In the genomic region with DNA sequence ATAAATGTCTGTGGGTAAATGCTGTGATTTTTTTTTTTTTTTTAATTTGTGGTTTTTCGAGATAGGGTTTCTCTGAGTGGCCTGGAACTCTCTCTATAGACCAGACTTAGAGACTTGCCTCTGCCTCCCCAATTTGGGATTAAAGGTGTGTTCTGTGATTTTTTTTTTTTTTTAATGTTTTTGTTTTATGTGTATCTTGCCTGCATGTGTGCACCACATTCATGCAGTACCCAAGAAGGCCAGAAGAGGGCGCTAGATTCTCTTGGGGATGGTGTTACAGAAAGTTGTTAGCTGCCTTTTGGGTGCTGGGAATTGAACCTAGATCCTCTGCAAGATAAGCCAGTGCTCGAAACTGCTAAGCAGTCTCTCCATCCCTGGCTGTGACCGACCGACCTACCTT, we compare ENCODE assay signal across 13 mouse cellular contexts. TPM values are rescaled to one million over a fixed set of nuclear protein-coding genes. Genes with fewer than 3 reads are reported as not detected.
DNase-seq lines count a peak whose midpoint lies in the region; ATAC-seq and TF ChIP-seq lines count a peak whose summit lies in the region.
"Had no signal": no experiment of that assay in that cellular context is flagged by ENCODE, and none has a peak within 500 bp of the region (broad histone marks: within the 10 kb centered on the region; RNA-seq: fewer than 3 reads in every experiment).

No protein-coding gene starts in this region.

- H3K9me3 ChIP-seq in forebrain, postnatal 0 days (ENCODE audit: low read length): no peaks in the 10 kb centered on the region
- no peaks in the 10 kb centered on the region for H3K9me3 ChIP-seq in forebrain, embryonic 15.5 days
- no peaks in the 10 kb centered on the region for H3K9me3 ChIP-seq in liver, embryonic 14.5 days (ENCODE audit: control insufficient read depth, low read length)
- no peaks in the 10 kb centered on the region for H3K9me3 ChIP-seq in liver, embryonic 12.5 days (replicated peaks)
- no peaks in the 10 kb centered on the region for H3K9me3 ChIP-seq in ES-Bruce4 (replicated peaks; ENCODE audit: control insufficient read depth, insufficient read depth, low read length, poor library complexity, severe bottlenecking)
- H3K9me3 ChIP-seq: stomach, embryonic 15.5 days had no signal

- H3K36me3 ChIP-seq in forebrain, postnatal 0 days (ENCODE audit: insufficient read depth): no peaks in the 10 kb centered on the region
- no peaks in the 10 kb centered on the region for H3K36me3 ChIP-seq in forebrain, embryonic 15.5 days
- H3K36me3 ChIP-seq in liver, embryonic 14.5 days (replicated peaks; ENCODE audit: control insufficient read depth, insufficient read depth, low read depth): no peaks in the 10 kb centered on the region
- peaks cover 20% of the 10 kb centered on the region for H3K36me3 ChIP-seq in liver, embryonic 12.5 days
- H3K36me3 ChIP-seq in ES-Bruce4 (ENCODE audit: control insufficient read depth, insufficient read depth, low read length, poor library complexity, severe bottlenecking): no peaks in the 10 kb centered on the region

- no peak for ATAC-seq in forebrain, postnatal 0 days
- no peak for ATAC-seq in forebrain, embryonic 15.5 days (replicated peaks)
- ATAC-seq in liver, embryonic 14.5 days (ENCODE audit: insufficient read depth): no peak
- no peak for ATAC-seq in liver, embryonic 12.5 days

- 87% methylated on average over 5 of the region's 5 CpGs for WGBS in forebrain, postnatal 0 days
- 86% methylated on average over 5 of the region's 5 CpGs for WGBS in forebrain, embryonic 15.5 days
- 75% methylated on average over 5 of the region's 5 CpGs for WGBS in liver, embryonic 14.5 days (ENCODE audit: insufficient replicate concordance)
- WGBS in liver, embryonic 12.5 days (ENCODE audit: insufficient replicate concordance): 68% methylated on average over 5 of the region's 5 CpGs

- no peak overlapping the region for H3K27ac ChIP-seq in forebrain, postnatal 0 days (ENCODE audit: low read depth, low read length)
- H3K27ac ChIP-seq in forebrain, embryonic 15.5 days (replicated peaks): no peak overlapping the region
- no peak overlapping the region for H3K27ac ChIP-seq in liver, embryonic 14.5 days
- H3K27ac ChIP-seq in liver, embryonic 12.5 days: no peak overlapping the region
- H3K27ac ChIP-seq in ES-Bruce4 (ENCODE audit: insufficient read depth, low read length): peak overlapping the region; percentile 94
- H3K27ac ChIP-seq: stomach, embryonic 15.5 days had no signal

- H3K4me1 ChIP-seq in forebrain, postnatal 0 days (ENCODE audit: insufficient read depth): peaks cover 23% of the 10 kb centered on the region
- H3K4me1 ChIP-seq in forebrain, embryonic 15.5 days: peaks cover 64% of the 10 kb centered on the region
- H3K4me1 ChIP-seq in liver, embryonic 14.5 days (replicated peaks; ENCODE audit: control insufficient read depth in 2 of 2, insufficient read depth in 2 of 2, low read length in 1 of 2): peaks cover 12 to 49% of the 10 kb centered on the region in 2 experiments
- H3K4me1 ChIP-seq in liver, embryonic 12.5 days: peaks cover 93% of the 10 kb centered on the region
- H3K4me1 ChIP-seq in ES-Bruce4 (ENCODE audit: control insufficient read depth, insufficient read depth, low read length): peaks cover 7% of the 10 kb centered on the region

- TF ChIP-seq POLR2A in ES-Bruce4 (IDR thresholded peaks at IDR 0.05; ENCODE audit: insufficient read depth, low read length): no peak

- H3K27me3 ChIP-seq in forebrain, postnatal 0 days (ENCODE audit: insufficient read depth, low read length): no peaks in the 10 kb centered on the region
- no peaks in the 10 kb centered on the region for H3K27me3 ChIP-seq in forebrain, embryonic 15.5 days
- no peaks in the 10 kb centered on the region for H3K27me3 ChIP-seq in liver, embryonic 14.5 days (ENCODE audit: control insufficient read depth, insufficient read depth, low read length)
- H3K27me3 ChIP-seq in liver, embryonic 12.5 days (replicated peaks): no peaks in the 10 kb centered on the region
- no peaks in the 10 kb centered on the region for H3K27me3 ChIP-seq in ES-Bruce4 (ENCODE audit: control insufficient read depth, insufficient read depth, low read length, poor library complexity, severe bottlenecking)
- H3K27me3 ChIP-seq: stomach, embryonic 15.5 days had no signal

- no peak overlapping the region for H3K9ac ChIP-seq in forebrain, postnatal 0 days
- H3K9ac ChIP-seq in forebrain, embryonic 15.5 days (replicated peaks): no peak overlapping the region
- H3K9ac ChIP-seq in liver, embryonic 14.5 days (replicated peaks): no peak overlapping the region
- no peak overlapping the region for H3K9ac ChIP-seq in liver, embryonic 12.5 days
- no peak overlapping the region for H3K9ac ChIP-seq in ES-Bruce4 (ENCODE audit: low read depth, poor library complexity, severe bottlenecking)
- H3K9ac ChIP-seq: stomach, embryonic 15.5 days had no signal

- H3K4me2 ChIP-seq in forebrain, postnatal 0 days (ENCODE audit: low read depth): no peak overlapping the region
- no peak overlapping the region for H3K4me2 ChIP-seq in forebrain, embryonic 15.5 days (replicated peaks)
- H3K4me2 ChIP-seq in liver, embryonic 14.5 days (ENCODE audit: low read depth): no peak overlapping the region
- no peak overlapping the region for H3K4me2 ChIP-seq in liver, embryonic 12.5 days
- H3K4me2 ChIP-seq: midbrain, embryonic 11.5 days; stomach, embryonic 15.5 days had no signal

- H3K4me3 ChIP-seq in forebrain, postnatal 0 days (ENCODE audit: low read depth, low read length): no peak overlapping the region
- no peak overlapping the region for H3K4me3 ChIP-seq in forebrain, embryonic 15.5 days
- no peak overlapping the region for H3K4me3 ChIP-seq in liver, embryonic 14.5 days (ENCODE audit: insufficient read depth in 1 of 2, low read depth in 2 of 2, low read length in 2 of 2)
- no peak overlapping the region for H3K4me3 ChIP-seq in liver, embryonic 12.5 days
- no peak overlapping the region for H3K4me3 ChIP-seq in ES-Bruce4 (ENCODE audit: low read depth, low read length)
- H3K4me3 ChIP-seq: stomach, embryonic 15.5 days had no signal

- intact Hi-C loops in left cerebral cortex, postnatal 4 days (cut with DNase I): no loop called here

- no peak for TF ChIP-seq EP300 in liver, embryonic 14.5 days (IDR thresholded peaks at IDR 0.05; ENCODE audit: low read depth)
- no peak for TF ChIP-seq EP300 in ES-Bruce4 (IDR thresholded peaks at IDR 0.05; ENCODE audit: insufficient read depth, low read depth, low read length)

- TF ChIP-seq CTCF in forebrain, postnatal 0 days (IDR thresholded peaks at IDR 0.05; ENCODE audit: low read depth): peak; percentile 55
- TF ChIP-seq CTCF in liver, embryonic 14.5 days (IDR thresholded peaks at IDR 0.05; ENCODE audit: low read depth): peak; percentile 66
- TF ChIP-seq CTCF in ES-Bruce4 (IDR thresholded peaks at IDR 0.05; ENCODE audit: low read depth, low read length): peak; percentile 34

- DNase-seq in forebrain, postnatal 0 days: no peak
- no peak for DNase-seq in liver, embryonic 14.5 days (ENCODE audit: low read depth in 3 of 3, low spot score in 3 of 3)
- peak; percentile 77 for DNase-seq in naive thymus-derived CD4-positive, alpha-beta T cell, adult 2 months (ENCODE audit: low read depth)
- DNase-seq in left cerebral cortex, postnatal 4 days: no peak
- no peak for DNase-seq in right cerebral cortex, postnatal 36 days (ENCODE audit: low spot score in 2 of 2)
- DNase-seq: embryo, embryonic 11 days; kidney, adult 9 months; right cerebral cortex, postnatal 14 days had no signal

RNA-seq across cellular contexts. Expression of a gene that starts 10.1 kb away (rescaled TPM):
- 92.1 and 131 TPM in 2 replicates for total RNA-seq in forebrain, postnatal 0 days (2014; rRNA removed)
- polyA plus RNA-seq in forebrain, postnatal 0 days (2015; fragmentation: Nextera tagmentation; extraction: Ambion mirVana): 40.7 and 60.4 TPM in 2 replicates
- 76.2 and 88.8 TPM in 2 replicates for polyA plus RNA-seq in forebrain, embryonic 15.5 days (2015; fragmentation: Nextera tagmentation; extraction: Ambion mirVana)
- polyA plus RNA-seq in liver, embryonic 14.5 days (2012; rRNA removed): 6.7 and 7.6 TPM in 2 replicates
- 6.2 and 10.6 TPM in 2 replicates for polyA plus RNA-seq in liver, embryonic 14.5 days (2014; fragmentation: Nextera tagmentation; extraction: Ambion mirVana)
- 20.8 and 23.6 TPM in 2 replicates for polyA plus RNA-seq in liver, embryonic 12.5 days (2016; fragmentation: Nextera tagmentation; extraction: Ambion mirVana)
- polyA plus RNA-seq in ES-Bruce4 (2011; ENCODE audit: insufficient read depth, insufficient read length, low read depth, missing spikeins): 106 and 112 TPM in 2 replicates
- 100 to 1,000 TPM; 327 to 335 TPM for total RNA-seq in left cerebral cortex, postnatal 4 days (2021)
